Mouse (Mus musculus) ES-E14 (cell line): ENCODE results near the gene Zfp593. TPM values are rescaled to one million over a fixed set of nuclear protein-coding genes. Genes with fewer than 3 reads are reported as not detected.

ENCODE experiments used
- DNase-seq: peaks from one replicate; pipeline ENCODE4 v3.0.0-alpha.2; 2013; ENCODE audit warnings: low read depth, low spot score
- H3K27ac ChIP-seq: 2 replicates; pipeline ENCODE4 v1.5.1; 2012; ENCODE audit warnings: low read depth, mild to moderate bottlenecking, low read length, moderate library complexity, mixed read lengths; ENCODE audit not compliant: poor library complexity, insufficient read depth, severe bottlenecking
- H3K36me3 ChIP-seq: 2 replicates; pipeline ENCODE4 v1.6.1; 2012; ENCODE audit warnings: mild to moderate bottlenecking, low read length, moderate library complexity, mixed read lengths; ENCODE audit not compliant: control insufficient read depth, poor library complexity, insufficient read depth, severe bottlenecking
- H3K4me1 ChIP-seq, 2 experiments: fragments of 150-350 bp in 1 of 2; sonication (generic) in 1 of 2; 2 replicates each; pipeline ENCODE4 v1.6.1; 2012; ENCODE audit warnings: low read length in 2 of 2, mild to moderate bottlenecking in 1 of 2, mixed read lengths in 1 of 2; ENCODE audit not compliant: control insufficient read depth in 2 of 2, insufficient read depth in 2 of 2, poor library complexity in 1 of 2
- H3K4me3 ChIP-seq, 2 experiments: fragments of 150-350 bp in 1 of 2; sonication (generic) in 1 of 2; 2 replicates each; pipeline ENCODE4 v1.5.1; 2012; ENCODE audit warnings: low read length in 2 of 2, low read depth in 1 of 2, mild to moderate bottlenecking in 1 of 2, mixed read lengths in 1 of 2; ENCODE audit not compliant: insufficient read depth in 1 of 2, poor library complexity in 1 of 2, severe bottlenecking in 1 of 2
- H3K9ac ChIP-seq: 2 replicates; pipeline ENCODE4 v1.6.1; 2012; ENCODE audit warnings: low read depth, mild to moderate bottlenecking, low read length, mixed read lengths; ENCODE audit not compliant: poor library complexity, insufficient read depth, severe bottlenecking
- H3K9me3 ChIP-seq: fragments of 150-350 bp; sonication (generic); 2 replicates; pipeline ENCODE4 v1.6.1; 2012; ENCODE audit warnings: low read depth, mild to moderate bottlenecking, low read length; ENCODE audit not compliant: control insufficient read depth, insufficient read depth
- CHD2 ChIP-seq: IDR thresholded peaks from 2 replicates; pipeline ENCODE4 v1.6.1; 2014; ENCODE audit warnings: mild to moderate bottlenecking, low read depth, low read length, inconsistent platforms
- HCFC1 ChIP-seq: IDR thresholded peaks from 2 replicates; pipeline ENCODE4 v1.6.1; 2012; ENCODE audit warnings: low read length, inconsistent platforms, borderline replicate concordance; ENCODE audit not compliant: insufficient read depth
- MAFK ChIP-seq: IDR thresholded peaks from 2 replicates; pipeline ENCODE4 v1.6.1; 2014; ENCODE audit warnings: mild to moderate bottlenecking, low read depth, low read length, inconsistent platforms; ENCODE audit not compliant: insufficient read depth
- ZC3H11A ChIP-seq: IDR thresholded peaks from 2 replicates; pipeline ENCODE4 v1.6.1; 2012; ENCODE audit warnings: low read depth, mild to moderate bottlenecking, inconsistent platforms, low read length, borderline replicate concordance
- ZNF384 ChIP-seq: IDR thresholded peaks from 2 replicates; pipeline ENCODE4 v1.6.1; 2012; ENCODE audit warnings: low read depth, low read length, inconsistent platforms
- in situ Hi-C, 2 experiments: fragments of 600-800 bp; cut with MboI; formaldehyde crosslinking; loops; one replicate each; pipeline ENCODE4 v1.15.1; 2025; ENCODE audit warnings: low sequenced_read_pairs in 2 of 2, inconsistent platforms in 1 of 2; ENCODE audit not compliant: unreplicated experiment in 2 of 2
- total RNA-seq: library from RNA; depleted of rRNA; stranded (reverse); fragments of 300-350 nt; gene quantifications from 2 replicates; pipeline ENCODE4 v1.2.3, GENCODE M21; 2012

Zfp593 gene
- total RNA-seq, 1 experiment, result 25.2 TPM

GRCm38 (mm10) chr4:134257198-134258009, 12.0 kb upstream of the Zfp593 start:
- H3K36me3 ChIP-seq, result no peaks in the 10 kb centered on the region
- DNase-seq, result no peak
- H3K4me1 ChIP-seq, result peaks cover 12 to 37% of the 10 kb centered on the region in 2 experiments
- no peak for TF ChIP-seq ZNF384
- TF ChIP-seq HCFC1, result no peak
- no peak for TF ChIP-seq CHD2
- no peak for TF ChIP-seq MAFK
- no peak for TF ChIP-seq ZC3H11A
- no peak overlapping the region for H3K4me3 ChIP-seq
- H3K9ac ChIP-seq, result no peak overlapping the region
- no peaks in the 10 kb centered on the region for H3K9me3 ChIP-seq
- in situ Hi-C loops, result no loop called here
- 0 out of 2 replicates have a peak overlapping the region, but pooled peaks have one; percentile 8 for H3K27ac ChIP-seq

DNA sequence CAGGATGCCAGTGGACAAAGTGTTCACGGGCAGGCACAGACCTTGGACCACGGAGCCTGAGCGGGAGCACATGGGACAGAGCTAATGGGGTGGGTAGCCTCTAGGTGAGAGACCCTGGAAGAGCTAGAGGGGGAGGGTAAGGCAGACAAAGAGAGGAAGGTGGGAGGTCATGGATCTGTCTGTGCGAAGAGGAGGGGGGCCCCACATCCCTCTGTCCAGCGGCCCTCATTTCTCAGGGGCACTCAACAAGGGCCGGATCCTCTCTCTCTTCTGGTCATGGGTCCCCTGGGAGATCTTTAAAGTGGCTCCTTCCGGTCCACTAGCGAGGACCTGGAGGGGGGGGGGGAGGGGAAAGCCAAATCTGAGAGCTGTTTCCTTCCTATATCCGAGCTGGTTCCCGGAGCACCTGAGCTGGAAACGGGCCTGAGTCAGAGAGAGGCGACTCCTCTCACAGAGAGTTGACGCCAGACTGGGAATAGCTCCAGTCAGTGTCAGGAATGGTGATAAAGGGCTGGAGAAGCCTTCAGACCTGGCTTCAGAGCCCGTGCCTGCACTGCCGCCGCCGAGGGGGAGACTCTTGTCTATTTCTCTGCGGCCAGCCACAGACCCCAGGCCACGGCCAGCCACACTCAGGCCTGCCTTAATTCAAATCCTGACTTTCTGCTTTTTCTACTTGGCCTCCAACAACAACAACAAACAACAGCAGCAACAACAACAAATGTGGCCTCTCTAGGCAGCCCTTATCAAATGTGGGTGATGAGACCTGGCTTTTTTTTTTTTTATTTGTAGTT, 11.2 kb upstream of the Zfp593 start:
- no peak for DNase-seq
- no peak for TF ChIP-seq ZNF384
- in situ Hi-C loops, result no loop called here
- peaks cover 12 to 38% of the 10 kb centered on the region in 2 experiments for H3K4me1 ChIP-seq
- peak overlapping the region; percentile 26 for H3K9ac ChIP-seq
- H3K4me3 ChIP-seq, result peak overlapping the region; percentile 1 to 3; a peak in 1 of 4 replicates
- no peaks in the 10 kb centered on the region for H3K36me3 ChIP-seq
- H3K9me3 ChIP-seq, result no peaks in the 10 kb centered on the region
- H3K27ac ChIP-seq, result peak overlapping the region; percentile 14

DNA sequence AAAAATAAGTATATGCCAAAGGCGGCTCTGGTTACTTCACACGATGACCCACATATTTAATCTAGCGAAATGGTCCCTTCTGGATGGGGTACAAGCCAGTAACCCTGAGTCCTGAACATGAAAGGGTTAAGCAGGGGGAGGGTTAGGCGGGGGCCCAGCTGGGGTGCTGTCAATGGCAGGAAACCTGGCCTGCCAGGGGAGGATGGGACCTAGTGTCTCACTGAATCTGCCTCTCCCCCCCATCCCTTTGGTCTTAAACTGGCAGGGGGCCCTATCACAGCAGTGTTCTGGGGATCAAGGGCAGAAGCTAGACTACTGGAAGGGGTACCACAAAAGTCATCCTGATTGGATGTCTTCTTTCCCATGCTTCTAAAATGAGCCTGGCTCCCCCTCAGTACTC, 10.5 kb upstream of the Zfp593 start:
- Histone ChIP-seq H3K27ac (no peak overlapping the region; the same call in 1 of the 2 replicates), H3K4me1 (peaks cover 12 to 41% of the 10 kb centered on the region in 2 experiments), H3K4me3 (no peak overlapping the region)

DNA sequence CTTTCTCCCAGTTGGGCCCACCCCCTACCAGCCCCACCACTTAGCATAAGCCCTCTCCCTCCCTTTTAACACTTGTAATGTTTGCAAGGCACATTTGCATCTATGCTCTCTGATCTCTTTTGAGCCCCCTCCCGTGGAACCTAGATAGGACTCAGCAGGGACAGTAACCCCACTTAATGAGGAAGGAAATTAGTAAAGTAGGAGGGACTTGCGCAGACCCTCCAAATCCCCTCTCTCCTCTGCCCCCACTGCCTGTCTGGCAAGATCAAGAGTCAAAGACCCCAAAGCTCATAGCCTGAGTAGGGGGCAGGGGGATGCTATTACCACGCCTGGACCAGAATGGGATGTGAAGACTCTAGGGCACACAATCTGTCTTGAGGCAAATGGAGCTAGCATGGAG, 9.4 kb upstream of the Zfp593 start:
- Histone ChIP-seq H3K36me3 (no peaks in the 10 kb centered on the region), H3K9me3 (no peaks in the 10 kb centered on the region), H3K27ac (no peak overlapping the region), H3K4me3 (no peak overlapping the region), H3K9ac (no peak overlapping the region), H3K4me1 (peaks cover 12 to 42% of the 10 kb centered on the region in 2 experiments)
- no peak for TF ChIP-seq HCFC1
- TF ChIP-seq ZNF384, result no peak
- TF ChIP-seq MAFK, result no peak
- TF ChIP-seq CHD2, result no peak
- TF ChIP-seq ZC3H11A, result no peak
- DNase-seq, result no peak
- in situ Hi-C loops, result no loop called here

More for the DNA sequence above, 10.5 kb upstream of the Zfp593 start:
- Histone ChIP-seq H3K36me3 (no peaks in the 10 kb centered on the region), H3K9ac (peak overlapping the region; percentile 26; the same call in 1 of the 2 replicates), H3K9me3 (no peaks in the 10 kb centered on the region)
- in situ Hi-C loops, result no loop called here
- DNase-seq, result no peak
- TF ChIP-seq MAFK (no peak), ZNF384 (no peak), ZC3H11A (no peak), HCFC1 (no peak), CHD2 (no peak)
